Mouse (Mus musculus): Measurements from ENCODE around the gene Lmo7.

Gene Lmo7

GRCm38 (mm10) chr14:101942971-101943370 is 213.2 kb downstream of the Lmo7 start:
- no peak for DNase-seq (ENCODE audit: low read depth in 1 of 2, low spot score in 2 of 2)

- DNase-seq (ENCODE audit: low read depth in 1 of 2, low spot score in 2 of 2), result no peak
Measured at GRCm38 (mm10) chr14:101946711-101947516, 217.2 kb downstream of the Lmo7 start.

GRCm38 (mm10) chr14:101949114-101949513 is 219.4 kb downstream of the Lmo7 start:
- no peak for DNase-seq (ENCODE audit: low read depth in 1 of 2, low spot score in 2 of 2)

- DNase-seq (ENCODE audit: low read depth in 1 of 2, low spot score in 2 of 2), result no peak
Measured at GRCm38 (mm10) chr14:101951107-101951506, 221.3 kb downstream of the Lmo7 start.

GRCm38 (mm10) chr14:101953793-101954468 is 224.2 kb downstream of the Lmo7 start:
- no peak for DNase-seq (ENCODE audit: low read depth in 1 of 2, low spot score in 2 of 2)

GRCm38 (mm10) chr14:101964381-101964780 is 234.6 kb downstream of the Lmo7 start:
- DNase-seq (ENCODE audit: low read depth in 1 of 2, low spot score in 2 of 2), result no peak

GRCm38 (mm10) chr14:101964956-101965355 is 235.2 kb downstream of the Lmo7 start:
- no peak for DNase-seq (ENCODE audit: low read depth in 1 of 2, low spot score in 2 of 2)

GRCm38 (mm10) chr14:101972764-101973163 is 243.0 kb downstream of the Lmo7 start:
- DNase-seq (ENCODE audit: low read depth in 1 of 2, low spot score in 2 of 2), result no peak

- no peak for DNase-seq (ENCODE audit: low read depth in 1 of 2, low spot score in 2 of 2)
Measured at GRCm38 (mm10) chr14:101973171-101973570, 243.4 kb downstream of the Lmo7 start.

- no peak for DNase-seq (ENCODE audit: low read depth in 1 of 2, low spot score in 2 of 2)
Measured at GRCm38 (mm10) chr14:101976021-101976685, 246.4 kb downstream of the Lmo7 start.

All from monocyte, adult 2 months (primary cell).